ENCODE assay signal across 9 mouse cellular contexts in the genomic region with DNA sequence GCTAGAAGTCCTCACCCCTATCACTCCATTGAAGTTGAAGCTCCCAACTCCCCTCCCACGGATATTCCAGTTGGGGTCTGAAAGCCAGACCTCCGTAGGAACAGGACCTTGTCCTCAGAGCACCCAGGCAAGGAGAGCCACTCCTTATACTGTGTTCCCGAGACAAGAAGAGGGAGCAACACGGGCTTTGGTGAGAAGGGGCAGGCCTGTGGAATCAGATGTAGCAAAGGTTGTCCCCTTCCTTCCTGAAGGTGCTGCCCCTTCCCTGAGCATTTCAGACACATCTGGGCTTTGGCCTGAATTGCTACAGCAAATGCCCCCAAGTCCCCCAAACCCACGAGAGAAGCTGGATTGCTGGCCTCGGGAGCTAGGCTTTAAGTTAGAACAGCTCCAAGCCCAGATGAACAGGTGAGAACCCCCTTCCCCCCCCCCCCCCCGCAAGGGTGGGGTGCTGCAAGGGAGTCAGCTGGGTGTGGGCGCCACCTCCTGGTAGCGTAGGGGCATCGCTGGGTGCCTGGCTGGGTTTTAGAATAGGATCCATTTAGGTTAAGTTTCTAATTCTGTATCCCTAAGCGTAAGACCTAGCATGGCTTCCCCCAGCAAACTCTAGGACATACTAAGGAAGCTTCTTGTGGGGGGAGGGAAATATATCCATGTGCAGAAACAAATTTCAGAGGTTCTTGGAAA. TPM values are rescaled to one million over a fixed set of nuclear protein-coding genes. Genes with fewer than 3 reads are reported as not detected.
DNase-seq lines count a peak whose midpoint lies in the region; ATAC-seq and TF ChIP-seq lines count a peak whose summit lies in the region.
"Had no signal": no experiment of that assay in that cellular context is flagged by ENCODE, and none has a peak within 500 bp of the region (broad histone marks: within the 10 kb centered on the region; RNA-seq: fewer than 3 reads in every experiment).

No protein-coding gene starts in this region.

- no peak overlapping the region for H3K4me2 ChIP-seq in midbrain, postnatal 0 days (ENCODE audit: low read depth, low read length, poor library complexity, severe bottlenecking)

- TF ChIP-seq CTCF in midbrain, postnatal 0 days (IDR thresholded peaks at IDR 0.05): peak; percentile 83

- WGBS in midbrain, postnatal 0 days: 45% methylated on average over 10 of the region's 11 CpGs

- H3K27me3 ChIP-seq in midbrain, postnatal 0 days (ENCODE audit: insufficient read depth, low read length): no peaks in the 10 kb centered on the region

- no peaks in the 10 kb centered on the region for H3K4me1 ChIP-seq in midbrain, postnatal 0 days (ENCODE audit: insufficient read depth, low read length)

- no peak overlapping the region for H3K4me3 ChIP-seq in midbrain, postnatal 0 days (ENCODE audit: low read depth, low read length)

- ATAC-seq in midbrain, postnatal 0 days (ENCODE audit: low FRiP score): no peak

- no peak overlapping the region for H3K9ac ChIP-seq in midbrain, postnatal 0 days (replicated peaks; ENCODE audit: low read length, poor library complexity, severe bottlenecking)

- no peak overlapping the region for H3K27ac ChIP-seq in midbrain, postnatal 0 days (ENCODE audit: low read depth, low read length)

- no peaks in the 10 kb centered on the region for H3K9me3 ChIP-seq in midbrain, postnatal 0 days (ENCODE audit: low read length)

- intact Hi-C loops in left cerebral cortex, postnatal 4 days (cut with DNase I): no loop called here

- no peaks in the 10 kb centered on the region for H3K36me3 ChIP-seq in midbrain, postnatal 0 days (ENCODE audit: insufficient read depth, low read length)

- peak; percentile 53 for DNase-seq in urinary bladder, postnatal 14 days (ENCODE audit: low spot score)
- no peak for DNase-seq in urinary bladder, adult 2 months (ENCODE audit: low spot score)
- peak; percentile 29 for DNase-seq in c-Kit-positive CD71-positive TER-119-negative erythroid progenitor cells, embryonic 14.5 days (ENCODE audit: low read depth)
- peak; percentile 44 to 84 for DNase-seq in frontal cortex, adult 2 months (ENCODE audit: extremely low spot score in 1 of 2, low spot score in 1 of 2)
- peak; percentile 73 for DNase-seq in kidney, adult 18-20 months
- DNase-seq in left cerebral cortex, postnatal 4 days: peak; percentile 62
- peak; percentile 55 for DNase-seq in midbrain, postnatal 0 days (ENCODE audit: low spot score)
- peak; percentile 79 for DNase-seq in testis, postnatal 10 days (ENCODE audit: low spot score)

RNA-seq across cellular contexts. Expression of a gene that starts 10.1 kb away (rescaled TPM):
- 38.9 and 40.4 TPM in 2 replicates for polyA plus RNA-seq in urinary bladder, adult 2 months (2012; rRNA removed)
- polyA plus RNA-seq in frontal cortex, adult 2 months (2012; rRNA removed): 127 and 132 TPM in 2 replicates
- total RNA-seq in left cerebral cortex, postnatal 4 days (2021): 100 to 1,000 TPM; 167 to 185 TPM
- total RNA-seq in midbrain, postnatal 0 days (2014; rRNA removed): 313 and 343 TPM in 2 replicates
- polyA plus RNA-seq in midbrain, postnatal 0 days (2015; fragmentation: Nextera tagmentation; extraction: Ambion mirVana): 166 and 170 TPM in 2 replicates

RNA-seq across cellular contexts. Expression of a gene that starts 18.7 kb away (rescaled TPM):
- 0.04 TPM in 2 replicates for polyA plus RNA-seq in urinary bladder, adult 2 months (2012; rRNA removed)
- 4.5 and 4.6 TPM in 2 replicates for polyA plus RNA-seq in frontal cortex, adult 2 months (2012; rRNA removed)
- total RNA-seq in left cerebral cortex, postnatal 4 days (2021): 1 to 10 TPM; 1.4 to 1.7 TPM
- 3.1 TPM in 2 replicates for total RNA-seq in midbrain, postnatal 0 days (2014; rRNA removed)
- polyA plus RNA-seq in midbrain, postnatal 0 days (2015; fragmentation: Nextera tagmentation; extraction: Ambion mirVana): 2.8 and 3.1 TPM in 2 replicates

RNA-seq across cellular contexts. Expression of a gene that starts 32.1 kb away (rescaled TPM):
- not detected in 2 replicates for polyA plus RNA-seq in urinary bladder, adult 2 months (2012; rRNA removed)
- not detected in 2 replicates for polyA plus RNA-seq in frontal cortex, adult 2 months (2012; rRNA removed)
- total RNA-seq in left cerebral cortex, postnatal 4 days (2021): not detected
- not detected in 2 replicates for total RNA-seq in midbrain, postnatal 0 days (2014; rRNA removed)
- 0.07 TPM in 1 of 2 replicates, not detected in the other for polyA plus RNA-seq in midbrain, postnatal 0 days (2015; fragmentation: Nextera tagmentation; extraction: Ambion mirVana)
- polyA plus RNA-seq: neural tube, embryonic 14.5 days had no signal

RNA-seq across cellular contexts. Expression of a gene that starts 39.3 kb away (rescaled TPM):
- polyA plus RNA-seq in urinary bladder, adult 2 months (2012; rRNA removed): 11.3 and 13.1 TPM in 2 replicates
- polyA plus RNA-seq in frontal cortex, adult 2 months (2012; rRNA removed): 13.2 and 14.6 TPM in 2 replicates
- total RNA-seq in left cerebral cortex, postnatal 4 days (2021): 10 to 100 TPM; 12.3 to 12.8 TPM
- 17.3 and 18.6 TPM in 2 replicates for total RNA-seq in midbrain, postnatal 0 days (2014; rRNA removed)
- polyA plus RNA-seq in midbrain, postnatal 0 days (2015; fragmentation: Nextera tagmentation; extraction: Ambion mirVana): 5.1 and 5.8 TPM in 2 replicates

RNA-seq across cellular contexts. Expression of a gene that starts 57.8 kb away (rescaled TPM):
- 38.1 and 39.1 TPM in 2 replicates for polyA plus RNA-seq in urinary bladder, adult 2 months (2012; rRNA removed)
- polyA plus RNA-seq in frontal cortex, adult 2 months (2012; rRNA removed): 30.0 and 32.2 TPM in 2 replicates
- total RNA-seq in left cerebral cortex, postnatal 4 days (2021): 10 to 100 TPM; 30.7 to 31.9 TPM
- 26.0 and 26.4 TPM in 2 replicates for total RNA-seq in midbrain, postnatal 0 days (2014; rRNA removed)
- 7.8 and 9.2 TPM in 2 replicates for polyA plus RNA-seq in midbrain, postnatal 0 days (2015; fragmentation: Nextera tagmentation; extraction: Ambion mirVana)
